Mouse (Mus musculus) megakaryocyte, embryonic 14.5 days (primary cell): Measurements from ENCODE around the gene Hspa5. TPM values are rescaled to one million over a fixed set of nuclear protein-coding genes. Genes with fewer than 3 reads are reported as not detected.
"Not testable (repeated sequence)": the region's sequence is repeated elsewhere in the genome, so short reads cannot be mapped to it uniquely, and the experiment has no call there.

Experiments used
- H3K27me3 ChIP-seq: replicated peaks from 2 replicates; pipeline ENCODE3; 2012; ENCODE audit warnings: inconsistent platforms
- H3K36me3 ChIP-seq: replicated peaks from 2 replicates; pipeline ENCODE3; 2012; ENCODE audit warnings: low read length, inconsistent platforms, mixed read lengths
- H3K4me1 ChIP-seq: 2 replicates; pipeline ENCODE4 v1.6.1; 2012; ENCODE audit warnings: inconsistent platforms
- H3K4me3 ChIP-seq: replicated peaks from 2 replicates; pipeline ENCODE3; 2012; ENCODE audit warnings: moderate library complexity, mild to moderate bottlenecking, inconsistent platforms
- H3K9me3 ChIP-seq: 2 replicates; pipeline ENCODE4 v1.6.1; 2012; ENCODE audit warnings: inconsistent platforms
- FLI1 ChIP-seq: IDR thresholded peaks from 2 replicates; pipeline ENCODE4 v1.6.1; 2012; ENCODE audit warnings: low read length, inconsistent platforms, mixed read lengths
- GATA1 ChIP-seq: IDR thresholded peaks from 3 replicates; pipeline ENCODE4 v1.6.1; 2012; ENCODE audit warnings: mixed read lengths, low read length, inconsistent platforms, borderline replicate concordance
- polyA plus RNA-seq: library from polyadenylated mRNA; stranded (reverse); fragments of >175 nt; gene quantifications from 2 replicates; pipeline ENCODE4 v1.2.3, GENCODE M21; 2012; ENCODE audit warnings: low replicate concordance; ENCODE audit not compliant: insufficient read depth

The Hspa5 gene
- polyA plus RNA-seq, 1 experiment: 148 TPM

GRCm38 (mm10) chr2:34770049-34770448 lies 1.7 kb upstream of the Hspa5 start:
- H3K4me1 ChIP-seq: peaks cover 28% of the 10 kb centered on the region
- H3K36me3 ChIP-seq: peaks cover 41% of the 10 kb centered on the region
- H3K27me3 ChIP-seq: no peaks in the 10 kb centered on the region
- no peaks in the 10 kb centered on the region for H3K9me3 ChIP-seq
- TF ChIP-seq FLI1: no peak
- no peak for TF ChIP-seq GATA1
- H3K4me3 ChIP-seq: peak overlapping the region; percentile 100

- Histone ChIP-seq H3K36me3 (peaks cover 50% of the 10 kb centered on the region), H3K27me3 (no peaks in the 10 kb centered on the region), H3K4me1 (peaks cover 35% of the 10 kb centered on the region), H3K4me3 (peak overlapping the region; percentile 100), H3K9me3 (no peaks in the 10 kb centered on the region)
- no peak for TF ChIP-seq FLI1
- TF ChIP-seq GATA1: no peak
Observed at GRCm38 (mm10) chr2:34770951-34771350, 819 bp upstream of the Hspa5 start.

- H3K4me1 ChIP-seq: peaks cover 51% of the 10 kb centered on the region
- H3K27me3 ChIP-seq: no peaks in the 10 kb centered on the region
- no peak for TF ChIP-seq GATA1
- no peak for TF ChIP-seq FLI1
- H3K9me3 ChIP-seq: no peaks in the 10 kb centered on the region
- peak overlapping the region; percentile 100 for H3K4me3 ChIP-seq
- peaks cover 64% of the 10 kb centered on the region for H3K36me3 ChIP-seq
Observed at GRCm38 (mm10) chr2:34772252-34773235, 774 bp downstream of the Hspa5 start.

GRCm38 (mm10) chr2:34773673-34774072 lies 1.9 kb downstream of the Hspa5 start:
- Histone ChIP-seq H3K4me3 (peak overlapping the region; percentile 87), H3K27me3 (no peaks in the 10 kb centered on the region), H3K9me3 (no peaks in the 10 kb centered on the region), H3K36me3 (peaks cover 74% of the 10 kb centered on the region), H3K4me1 (peaks cover 51% of the 10 kb centered on the region)
- TF ChIP-seq GATA1: no peak
- no peak for TF ChIP-seq FLI1

- H3K36me3 ChIP-seq: peaks cover 74% of the 10 kb centered on the region
Observed at GRCm38 (mm10) chr2:34774493-34774892, 2.7 kb downstream of the Hspa5 start.

GRCm38 (mm10) chr2:34777237-34777868 lies 5.6 kb downstream of the Hspa5 start:
- TF ChIP-seq FLI1: no peak
- no peak for TF ChIP-seq GATA1
- no peaks in the 10 kb centered on the region for H3K9me3 ChIP-seq
- H3K27me3 ChIP-seq: no peaks in the 10 kb centered on the region
- peaks cover 46% of the 10 kb centered on the region for H3K4me1 ChIP-seq
- H3K36me3 ChIP-seq: peaks cover 90% of the 10 kb centered on the region
- H3K4me3 ChIP-seq: no peak overlapping the region

More at GRCm38 (mm10) chr2:34774493-34774892, 2.7 kb downstream of the Hspa5 start:
- H3K4me3 ChIP-seq: peak overlapping the region; percentile 87
- H3K9me3 ChIP-seq: no peaks in the 10 kb centered on the region
- TF ChIP-seq FLI1 (no peak), GATA1 (no peak)
- peaks cover 51% of the 10 kb centered on the region for H3K4me1 ChIP-seq
- no peaks in the 10 kb centered on the region for H3K27me3 ChIP-seq

- Histone ChIP-seq H3K27me3 (no peaks in the 10 kb centered on the region), H3K36me3 (peaks cover 88% of the 10 kb centered on the region), H3K4me1 (0 out of 2 replicates have a peak, but pooled peaks cover 4% of the 10 kb centered on the region), H3K9me3 (no peaks in the 10 kb centered on the region), H3K4me3 (no peak overlapping the region)
- TF ChIP-seq GATA1 (no peak), FLI1 (no peak)
Observed at GRCm38 (mm10) chr2:34783064-34784020, 11.6 kb downstream of the Hspa5 start.

- Histone ChIP-seq H3K9me3 (no peaks in the 10 kb centered on the region), H3K4me3 (no peak overlapping the region), H3K27me3 (no peaks in the 10 kb centered on the region), H3K4me1 (peaks cover 9% of the 10 kb centered on the region), H3K36me3 (peaks cover 88% of the 10 kb centered on the region)
- TF ChIP-seq FLI1 (no peak), GATA1 (no peak)
Observed at GRCm38 (mm10) chr2:34784085-34784484, 12.3 kb downstream of the Hspa5 start.

- Histone ChIP-seq H3K9me3 (peaks cover 15% of the 10 kb centered on the region), H3K27me3 (no peaks in the 10 kb centered on the region), H3K36me3 (peaks cover 81% of the 10 kb centered on the region), H3K4me1 (peaks cover 19% of the 10 kb centered on the region), H3K4me3 (peak overlapping the region; percentile 87)
- TF ChIP-seq FLI1: no peak
- no peak for TF ChIP-seq GATA1
Observed at GRCm38 (mm10) chr2:34790282-34790681, 18.5 kb downstream of the Hspa5 start.

GRCm38 (mm10) chr2:34792543-34792942 lies 20.8 kb downstream of the Hspa5 start:
- peaks cover 15% of the 10 kb centered on the region for H3K9me3 ChIP-seq
- H3K4me3 ChIP-seq, H3K27me3 ChIP-seq: not testable (repeated sequence)
- peaks cover 22% of the 10 kb centered on the region for H3K4me1 ChIP-seq
- peaks cover 80% of the 10 kb centered on the region for H3K36me3 ChIP-seq
